Mouse (Mus musculus) spleen, postnatal 4 days (tissue): ENCODE measurements around the gene Rabl3.

Experiments
- DNase-seq, 2 experiments: peaks; one replicate each; pipeline ENCODE4 v3.0.0; 2022; ENCODE audit warnings: low spot score in 2 of 2

Rabl3 gene

GRCm38 (mm10) chr16:37550266-37550665, 10.6 kb downstream of the Rabl3 start:
- DNase-seq, result no peak

DNA sequence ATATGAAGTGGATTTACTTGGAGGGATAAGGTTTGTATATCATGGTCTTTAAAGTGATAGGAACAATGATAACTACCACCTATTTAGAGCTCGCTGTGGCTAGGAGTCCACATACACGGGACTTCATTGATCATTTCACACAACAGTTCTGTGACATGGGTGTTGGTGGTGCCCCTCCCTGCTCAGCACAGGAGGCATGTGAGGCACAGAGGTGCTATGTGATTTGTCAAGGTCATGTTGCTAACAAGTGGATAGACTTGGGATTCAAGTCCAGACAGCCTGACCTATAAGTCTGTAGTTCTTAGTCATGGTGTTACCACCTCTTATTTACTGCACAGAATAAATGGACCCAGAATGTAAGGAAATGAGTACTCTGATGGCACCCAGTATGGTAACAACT, 11.3 kb downstream of the Rabl3 start:
- DNase-seq, result no peak

DNA sequence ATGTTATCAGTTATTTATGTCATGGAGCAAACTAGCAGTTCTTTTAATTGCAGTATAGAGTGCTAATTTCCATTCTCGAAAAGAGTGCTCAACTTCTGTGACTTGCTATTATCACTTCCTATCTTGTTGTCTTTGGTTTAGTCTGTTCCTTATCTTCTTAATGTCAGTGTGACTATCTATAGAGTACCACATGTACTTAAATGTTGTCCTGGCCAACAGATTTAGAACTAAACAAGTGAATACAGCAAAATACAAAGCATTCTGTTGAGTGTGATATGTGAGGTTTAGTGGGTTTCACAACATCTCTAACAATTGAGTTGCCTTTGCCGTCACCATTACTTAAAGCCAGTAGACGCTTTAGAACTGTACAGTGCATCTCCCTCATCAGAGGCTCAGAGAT, 13.1 kb downstream of the Rabl3 start:
- no peak for DNase-seq

DNA sequence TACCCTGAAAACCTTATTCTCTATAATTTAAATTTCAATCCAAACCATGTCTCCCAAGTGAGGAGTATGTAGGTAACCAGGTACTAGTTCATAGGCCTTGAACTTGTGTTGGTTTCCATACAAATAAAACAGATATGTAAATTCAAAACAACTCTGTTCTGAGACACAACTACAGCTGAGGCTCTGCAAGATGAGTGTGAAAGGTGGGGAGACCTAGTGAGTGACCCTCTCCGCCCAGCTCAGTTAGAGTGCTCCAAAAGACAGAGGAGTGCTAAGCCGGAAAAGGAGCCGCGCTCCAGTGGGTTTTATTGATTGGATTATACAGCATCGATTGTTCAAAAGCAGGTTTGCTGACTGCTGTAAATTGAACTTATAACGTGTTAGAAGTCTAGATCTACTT, 22.7 kb downstream of the Rabl3 start:
- no peak for DNase-seq

GRCm38 (mm10) chr16:37562961-37563360, 23.3 kb downstream of the Rabl3 start:
- DNase-seq, result no peak

DNA sequence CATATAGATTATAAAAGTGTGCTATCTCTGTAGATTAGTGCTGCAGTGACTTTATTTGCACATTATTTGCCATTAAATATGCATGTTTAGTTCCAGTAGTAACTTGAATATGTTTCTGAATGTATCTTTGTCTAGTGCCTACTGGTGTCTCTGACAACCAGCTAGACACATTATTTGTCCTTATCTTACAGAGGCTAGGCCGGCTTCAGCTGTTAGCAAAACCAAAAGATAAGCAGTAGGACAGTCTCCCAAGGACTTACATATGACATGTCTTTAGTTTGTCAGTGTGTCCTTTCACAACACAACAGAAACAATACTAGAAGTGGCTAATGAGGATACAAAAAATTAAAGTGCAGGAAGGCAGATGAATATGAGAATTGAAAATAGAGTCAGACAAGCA, 25.4 kb downstream of the Rabl3 start:
- no peak for DNase-seq

GRCm38 (mm10) chr16:37566107-37566506, 26.4 kb downstream of the Rabl3 start:
- no peak for DNase-seq

DNA sequence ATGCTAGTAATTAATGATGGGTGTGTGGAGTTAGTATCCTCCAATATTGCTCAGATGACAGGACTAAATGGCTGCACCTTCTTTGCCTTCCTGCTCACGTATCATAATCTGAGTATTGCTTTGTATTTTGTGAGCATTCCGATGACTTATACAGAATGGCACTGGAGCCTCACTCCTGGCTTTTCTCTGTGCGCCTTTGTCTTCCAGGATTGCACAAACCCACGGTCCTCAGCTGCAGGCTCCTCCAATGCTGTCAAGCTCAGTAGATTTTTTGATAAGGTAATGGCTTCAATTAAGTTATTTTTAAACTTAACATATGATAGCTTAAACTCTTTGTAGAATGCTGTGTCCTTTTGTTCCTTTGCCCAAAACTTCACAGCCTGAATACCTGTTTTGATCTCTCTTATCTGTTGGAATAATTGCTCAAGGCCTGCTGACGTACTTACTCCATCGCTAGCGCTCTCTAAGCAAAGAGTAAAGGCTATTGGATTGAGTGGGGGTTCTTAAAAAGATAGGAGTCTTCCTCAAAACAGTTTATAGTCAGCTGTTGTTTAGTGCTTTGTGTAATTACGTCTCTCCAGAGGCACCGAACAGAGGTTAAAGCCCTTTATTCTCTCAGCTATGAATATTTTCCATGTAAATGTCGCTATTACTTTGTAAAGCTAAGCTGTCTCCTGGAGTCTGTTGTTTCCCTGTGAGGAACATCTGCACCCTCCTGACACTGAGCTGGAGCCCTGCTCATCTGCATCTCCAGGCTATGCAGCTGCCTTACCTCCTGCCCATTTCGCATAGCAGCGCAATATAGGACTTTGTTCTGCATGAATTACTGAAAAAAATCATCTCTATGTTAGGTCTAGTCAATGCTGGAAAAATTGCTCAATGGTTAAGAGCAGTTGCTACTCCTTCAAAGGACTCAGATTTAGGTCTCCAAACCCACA, 27.7 kb downstream of the Rabl3 start:
- DNase-seq, result no peak

DNA sequence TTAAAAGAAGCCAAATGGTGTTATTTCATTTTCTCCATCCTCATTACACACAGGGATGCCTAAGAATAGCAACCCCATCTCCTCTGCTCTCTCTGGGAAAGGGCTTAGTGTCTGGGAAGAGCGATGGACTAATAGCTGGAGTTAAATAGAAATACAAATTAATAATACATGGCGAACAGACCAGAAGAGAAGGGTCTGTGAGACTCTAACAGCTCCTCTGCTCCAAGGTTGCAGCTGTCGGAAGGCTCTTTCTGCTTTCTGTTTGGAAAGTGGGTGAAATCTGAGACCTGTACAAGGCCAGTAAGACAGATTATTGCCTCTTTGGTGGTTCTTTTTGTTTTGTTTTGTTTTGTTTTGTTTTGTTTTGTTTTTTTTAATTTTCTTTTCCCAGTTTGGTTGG, 31.9 kb downstream of the Rabl3 start:
- DNase-seq, result no peak

GRCm38 (mm10) chr16:37572117-37572754, 32.6 kb downstream of the Rabl3 start:
- DNase-seq, result no peak

GRCm38 (mm10) chr16:37573061-37573460, 33.4 kb downstream of the Rabl3 start:
- DNase-seq, result no peak

- no peak for DNase-seq
Observed at GRCm38 (mm10) chr16:37575325-37575724, 35.6 kb downstream of the Rabl3 start.

GRCm38 (mm10) chr16:37579591-37579990, 39.9 kb downstream of the Rabl3 start:
- DNase-seq, result no peak

DNA sequence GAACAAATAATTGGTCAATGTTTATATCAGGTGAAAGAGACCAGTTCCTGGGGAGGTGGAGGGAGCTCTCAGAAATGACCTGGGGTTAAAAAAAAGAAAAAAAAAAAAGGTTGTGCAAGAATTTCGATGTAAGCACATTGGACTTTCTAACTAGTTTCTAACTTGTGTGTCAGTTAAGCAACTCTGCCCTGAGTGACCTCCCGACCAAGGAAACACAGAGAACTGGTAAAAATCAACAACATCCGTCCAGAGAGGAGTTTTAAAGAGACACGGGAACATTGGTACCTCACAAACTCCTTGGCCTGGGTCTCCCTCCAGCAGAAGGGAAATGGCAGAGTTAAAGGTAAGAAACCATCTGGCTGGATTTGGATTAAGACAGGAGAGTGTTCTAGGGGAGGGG, 40.3 kb downstream of the Rabl3 start, which contains the start of gene Hgd:
Gene Hgd (plus strand): TSS at position 160 of the 400 bp plus-strand sequence.
- no peak for DNase-seq

DNA sequence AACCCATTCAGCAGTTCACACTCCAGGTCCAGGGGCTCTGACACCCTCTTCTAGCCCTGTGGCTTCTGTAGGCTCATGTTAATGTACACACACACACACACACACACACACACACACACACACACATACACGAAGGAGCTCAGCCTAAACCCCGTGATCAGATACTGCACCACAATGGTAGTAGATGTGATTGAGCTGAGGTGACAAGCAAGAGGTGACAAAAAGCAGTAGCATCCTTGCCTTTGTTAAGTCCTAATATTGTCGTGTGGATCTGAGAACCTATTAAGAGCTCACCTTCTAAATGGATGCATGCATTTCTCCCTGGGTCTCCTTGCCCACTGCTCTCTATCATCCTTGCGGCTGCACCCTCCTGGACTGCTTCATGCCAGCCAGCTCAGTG, 41.0 kb downstream of the Rabl3 start:
- no peak for DNase-seq

- DNase-seq, result no peak
Observed at GRCm38 (mm10) chr16:37581901-37582300, 42.2 kb downstream of the Rabl3 start.

- DNase-seq, result no peak
Observed at GRCm38 (mm10) chr16:37583306-37583705, 43.6 kb downstream of the Rabl3 start.

DNA sequence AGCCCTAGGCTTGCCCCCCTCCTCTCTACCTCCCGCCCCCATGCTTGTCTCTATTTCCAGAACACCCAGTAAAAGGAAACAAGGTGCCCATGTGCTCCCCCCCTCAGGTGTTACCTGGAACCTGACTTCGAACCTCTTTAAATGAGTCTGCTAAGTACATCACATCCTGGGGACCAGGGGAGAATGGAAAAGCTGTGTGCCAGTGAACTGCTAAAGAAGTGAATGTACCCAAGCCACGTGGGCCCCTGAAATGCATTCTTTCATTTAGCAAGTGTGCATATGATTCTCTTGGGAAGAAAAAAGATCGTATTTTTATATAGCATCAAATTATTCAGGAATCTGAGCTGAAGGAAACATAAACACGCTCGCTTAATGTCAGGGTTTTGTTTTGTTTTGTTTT, 44.1 kb downstream of the Rabl3 start:
- DNase-seq, result no peak

DNA sequence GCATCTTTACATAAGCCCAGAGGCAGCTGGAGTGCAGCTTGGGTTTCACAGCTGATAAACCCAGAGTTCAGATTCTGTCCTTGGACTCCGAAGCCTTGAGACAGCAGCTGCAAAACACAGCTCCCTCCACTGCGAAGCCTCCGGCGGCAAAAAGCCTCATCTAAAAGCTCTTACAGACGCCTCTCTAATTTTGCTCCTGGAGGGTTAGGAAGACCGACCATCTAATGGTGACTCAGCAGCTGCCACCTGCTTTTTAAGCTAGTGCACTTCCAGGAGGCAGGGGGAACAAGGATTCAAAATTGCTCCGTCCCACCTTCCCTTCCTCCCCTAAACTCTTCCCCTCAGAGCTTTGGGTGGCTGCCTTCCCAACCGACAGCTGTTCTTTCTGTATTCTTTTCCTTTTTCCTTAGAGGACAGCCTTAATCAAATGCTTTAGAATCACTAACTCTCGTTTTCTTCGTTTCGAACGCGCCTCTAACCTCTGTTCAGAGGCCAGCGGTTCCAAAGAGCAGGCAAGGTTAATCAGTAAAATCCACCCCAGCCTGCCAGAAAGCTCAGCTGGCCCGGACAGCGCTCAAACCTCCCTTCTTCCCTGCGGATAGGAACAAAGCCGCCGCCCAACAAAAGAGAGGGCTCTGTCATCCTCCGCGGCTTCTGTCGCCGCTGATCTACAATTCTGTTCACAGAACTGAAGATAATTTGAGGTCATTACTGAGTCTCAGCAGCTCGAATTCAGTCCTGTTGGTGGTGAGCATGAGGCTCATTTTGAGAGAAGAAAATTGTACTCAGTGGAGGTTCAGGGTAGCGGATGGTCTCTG, 44.7 kb downstream of the Rabl3 start:
- no peak for DNase-seq

GRCm38 (mm10) chr16:37585129-37585563, 45.5 kb downstream of the Rabl3 start:
- DNase-seq, result no peak

DNA sequence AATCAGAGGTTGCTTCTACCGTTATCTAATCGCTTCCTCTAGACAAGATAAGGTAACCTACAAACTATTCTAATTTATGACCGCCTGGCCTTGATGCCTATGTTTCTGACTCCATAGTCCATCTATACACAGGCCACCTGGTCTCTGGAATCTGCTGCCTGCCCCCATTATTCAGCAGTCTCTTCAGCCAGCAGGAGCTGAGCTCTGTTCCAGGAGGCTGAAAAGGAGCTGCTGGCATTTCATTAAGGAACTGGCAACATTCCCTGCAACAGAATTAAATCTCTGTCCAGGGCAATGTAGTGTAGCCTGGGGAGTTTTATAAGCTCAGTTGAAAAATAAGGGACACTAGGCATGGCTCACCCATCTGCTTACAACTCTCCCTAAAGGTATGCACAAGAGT, 51.2 kb downstream of the Rabl3 start:
- no peak for DNase-seq

GRCm38 (mm10) chr16:37591551-37591950, 51.9 kb downstream of the Rabl3 start:
- no peak for DNase-seq
